Mouse (Mus musculus) heart, postnatal 0 days (tissue): ENCODE data around the gene Ist1. TPM values are rescaled to one million over a fixed set of nuclear protein-coding genes. Genes with fewer than 3 reads are reported as not detected.

Source experiments
- ATAC-seq: fragments of 200-750 bp; cut with Nextera tagmentation; 2 replicates; pipeline ENCODE4 v1.8.0; 2017; ENCODE audit warnings: low read depth, moderate number of reproducible peaks, moderate library complexity; ENCODE audit not compliant: insufficient read depth
- DNase-seq: peaks from one replicate; pipeline ENCODE4 v3.0.0-alpha.2; 2016; ENCODE audit warnings: low spot score
- H3K27ac ChIP-seq: fragments of 300-500 bp; sonication (generic); 2 replicates; pipeline ENCODE4 v1.5.1; 2014; ENCODE audit warnings: low read depth, mild to moderate bottlenecking
- H3K27me3 ChIP-seq: fragments of 300-500 bp; sonication (generic); 2 replicates; pipeline ENCODE4 v1.6.1; 2014; ENCODE audit warnings: low read length, mixed read lengths; ENCODE audit not compliant: control insufficient read depth, insufficient read depth
- H3K36me3 ChIP-seq: fragments of 300-500 bp; sonication (generic); replicated peaks from 2 replicates; pipeline ENCODE4 v1.6.1; 2014; ENCODE audit warnings: low read length, mixed read lengths; ENCODE audit not compliant: control insufficient read depth, insufficient read depth
- H3K4me1 ChIP-seq: fragments of 300-500 bp; sonication (generic); 2 replicates; pipeline ENCODE4 v1.6.1; 2014; ENCODE audit warnings: antibody characterized with exemption; ENCODE audit not compliant: control insufficient read depth, insufficient read depth
- H3K4me2 ChIP-seq: fragments of 300-500 bp; sonication (generic); 2 replicates; pipeline ENCODE4 v1.6.1; 2014; ENCODE audit warnings: low read depth, mild to moderate bottlenecking, low read length, moderate library complexity
- H3K4me3 ChIP-seq: fragments of 300-500 bp; sonication (generic); 2 replicates; pipeline ENCODE4 v1.5.1; 2014; ENCODE audit warnings: low read depth, low read length
- H3K9ac ChIP-seq: fragments of 300-500 bp; sonication (generic); replicated peaks from 2 replicates; pipeline ENCODE4 v1.6.1; 2014; ENCODE audit warnings: low read depth, low read length, mixed read lengths
- H3K9me3 ChIP-seq: fragments of 300-500 bp; sonication (generic); replicated peaks from 2 replicates; pipeline ENCODE4 v1.6.1; 2016; ENCODE audit warnings: low read length; ENCODE audit not compliant: control insufficient read depth
- CTCF ChIP-seq: IDR thresholded peaks from 2 replicates; pipeline ENCODE4 v1.5.1; 2016; ENCODE audit warnings: antibody characterized with exemption, control low read depth, low read depth
- EP300 ChIP-seq: IDR thresholded peaks from 2 replicates; pipeline ENCODE4 v1.6.1; 2016; ENCODE audit warnings: antibody characterized with exemption, low read depth
- WGBS: fragments of 180-500 bp; shearing (Covaris S2); extraction: QIAGEN DNeasy Blood & Tissue Kit; methylation state at CpG from one replicate; pipeline ENCODE4 v1.1.7; 2014; 5-methylcytosine and 5-hydroxymethylcytosine counted together
- polyA plus RNA-seq: library from polyadenylated mRNA; unstranded; fragments of >200 nt; fragmentation: Nextera tagmentation; extraction: Ambion mirVana; gene quantifications from 2 replicates; pipeline ENCODE4 v1.2.1, GENCODE M21; 2015
- total RNA-seq: library from RNA; depleted of rRNA; stranded (reverse); fragments of >200 nt; gene quantifications from 2 replicates; pipeline ENCODE4 v1.2.3, GENCODE M21; 2014; ENCODE audit warnings: low replicate concordance

Gene Ist1
- total and polyA plus RNA-seq, 2 experiments from 2014 or later: 65.3 to 70.5 TPM

GRCm38 (mm10) chr8:109706076-109706873 is 13.2 kb upstream of the Ist1 start:
- Histone ChIP-seq H3K9ac (peak overlapping the region; percentile 95), H3K27me3 (no peaks in the 10 kb centered on the region), H3K9me3 (no peaks in the 10 kb centered on the region), H3K36me3 (peaks cover 37% of the 10 kb centered on the region), H3K4me3 (peak overlapping the region; percentile 92), H3K27ac (peak overlapping the region; percentile 90), H3K4me2 (peak overlapping the region; percentile 92), H3K4me1 (peaks cover 16% of the 10 kb centered on the region)
- no peak; the same call in 1 of the 2 replicates for ATAC-seq
- WGBS: 3% methylated on average over 27 of the region's 30 CpGs
- no peak for TF ChIP-seq CTCF
- TF ChIP-seq EP300: no peak
- DNase-seq: no peak

- peak within 1 kb of the TSS; percentile 90 for H3K27ac ChIP-seq
- peak within 1 kb of the TSS; percentile 92 for H3K4me2 ChIP-seq
- H3K9ac ChIP-seq: peak within 1 kb of the TSS; percentile 95
- no peaks in the 10 kb centered on the region for H3K9me3 ChIP-seq
- H3K36me3 ChIP-seq: peaks cover 30% of the 10 kb centered on the region
- ATAC-seq (peak; percentile 94), DNase-seq (peak; percentile 92)
- peaks cover 16% of the 10 kb centered on the region for H3K4me1 ChIP-seq
- H3K27me3 ChIP-seq: no peaks in the 10 kb centered on the region
- peak within 1 kb of the TSS; percentile 92 for H3K4me3 ChIP-seq
- WGBS: under 1% methylated on average over 70 of the region's 100 CpGs
- TF ChIP-seq EP300 (no peak), CTCF (no peak)
Observed at GRCm38 (mm10) chr8:109705320-109706075, 12.4 kb upstream of the Ist1 start, which contains the start of gene Zfp821. Zfp821 (plus strand) TSS chr8:109705546.

GRCm38 (mm10) chr8:109704565-109705319 is 11.7 kb upstream of the Ist1 start:
- DNase-seq (no peak), ATAC-seq (no peak)
- peak overlapping the region; percentile 57 for H3K27ac ChIP-seq
- H3K4me1 ChIP-seq: peaks cover 16% of the 10 kb centered on the region
- H3K9ac ChIP-seq: peak overlapping the region; percentile 95; the same call in 1 of the 2 replicates
- no peaks in the 10 kb centered on the region for H3K9me3 ChIP-seq
- no peak for TF ChIP-seq CTCF
- TF ChIP-seq EP300: no peak
- peak overlapping the region; percentile 92 for H3K4me2 ChIP-seq
- H3K4me3 ChIP-seq: peak overlapping the region; percentile 92
- WGBS: 6% methylated on average over 23 of the region's 24 CpGs
- peaks cover 22% of the 10 kb centered on the region for H3K36me3 ChIP-seq
- no peaks in the 10 kb centered on the region for H3K27me3 ChIP-seq

- Histone ChIP-seq H3K36me3 (no peaks in the 10 kb centered on the region), H3K27me3 (no peaks in the 10 kb centered on the region), H3K4me2 (no peak overlapping the region), H3K4me1 (peaks cover 8% of the 10 kb centered on the region; the same call in 1 of the 2 replicates), H3K9ac (no peak overlapping the region), H3K27ac (no peak overlapping the region), H3K4me3 (no peak overlapping the region), H3K9me3 (no peaks in the 10 kb centered on the region)
- DNase-seq (no peak), ATAC-seq (no peak)
- 64% methylated on average over 3 of the region's 3 CpGs for WGBS
- TF ChIP-seq EP300: no peak
- TF ChIP-seq CTCF: no peak
Observed at GRCm38 (mm10) chr8:109698477-109698876, 5.4 kb upstream of the Ist1 start.

- ATAC-seq (no peak), DNase-seq (no peak)
- TF ChIP-seq EP300: no peak
- no peak for TF ChIP-seq CTCF
- no peak overlapping the region for H3K4me2 ChIP-seq
- peaks cover 8% of the 10 kb centered on the region; the same call in 1 of the 2 replicates for H3K4me1 ChIP-seq
- no peaks in the 10 kb centered on the region for H3K36me3 ChIP-seq
- H3K9me3 ChIP-seq: no peaks in the 10 kb centered on the region
- no peak overlapping the region for H3K9ac ChIP-seq
- no peaks in the 10 kb centered on the region for H3K27me3 ChIP-seq
- no peak overlapping the region for H3K4me3 ChIP-seq
- WGBS: 68% methylated on average over 1 of the region's 1 CpGs
- H3K27ac ChIP-seq: no peak overlapping the region
Observed at GRCm38 (mm10) chr8:109697754-109698153, 4.7 kb upstream of the Ist1 start.
